Mouse (Mus musculus) forebrain, embryonic 12.5 days (tissue): ENCODE measurements around the gene Ccm2. TPM values are rescaled to one million over a fixed set of nuclear protein-coding genes. Genes with fewer than 3 reads are reported as not detected.

Experiments used
- ATAC-seq: fragments of 200-750 bp; cut with Nextera tagmentation; 2 replicates; pipeline ENCODE4 v1.8.0; 2017; ENCODE audit warnings: moderate TSS enrichment; ENCODE audit not compliant: low FRiP score
- H3K27ac ChIP-seq: fragments of 300-500 bp; sonication (generic); 2 replicates; pipeline ENCODE4 v1.5.1; 2016; ENCODE audit warnings: mild to moderate bottlenecking
- H3K27me3 ChIP-seq: fragments of 300-500 bp; sonication (generic); 2 replicates; pipeline ENCODE4 v1.6.1; 2016; ENCODE audit warnings: mild to moderate bottlenecking
- H3K36me3 ChIP-seq: fragments of 300-500 bp; sonication (generic); replicated peaks from 2 replicates; pipeline ENCODE4 v1.6.1; 2016; ENCODE audit warnings: mild to moderate bottlenecking
- H3K4me1 ChIP-seq: fragments of 300-500 bp; sonication (generic); 2 replicates; pipeline ENCODE4 v1.6.1; 2016
- H3K4me2 ChIP-seq: fragments of 300-500 bp; sonication (generic); 2 replicates; pipeline ENCODE4 v1.6.1; 2016; ENCODE audit warnings: mild to moderate bottlenecking, moderate library complexity
- H3K4me3 ChIP-seq: fragments of 300-500 bp; sonication (generic); replicated peaks from 2 replicates; pipeline ENCODE4 v1.5.1; 2016; ENCODE audit warnings: mild to moderate bottlenecking
- H3K9ac ChIP-seq: fragments of 300-500 bp; sonication (generic); 2 replicates; pipeline ENCODE4 v1.6.1; 2016; ENCODE audit warnings: mild to moderate bottlenecking
- H3K9me3 ChIP-seq: fragments of 300-500 bp; sonication (generic); 2 replicates; pipeline ENCODE4 v1.6.1; 2016
- whole genome bisulfite sequencing: fragments of 180-500 bp; shearing (Covaris S2); methylation state at CpG from one replicate; pipeline ENCODE4 v1.1.7; 2016; 5-methylcytosine and 5-hydroxymethylcytosine counted together
- polyA plus RNA-seq: library from polyadenylated mRNA; unstranded; fragments of >200 nt; fragmentation: Nextera tagmentation; extraction: Ambion mirVana; gene quantifications from 2 replicates; pipeline ENCODE4 v1.2.1, GENCODE M21; 2016

The Ccm2 gene
- polyA plus RNA-seq, 1 experiment from 2014 or later: 90.7 TPM

DNA sequence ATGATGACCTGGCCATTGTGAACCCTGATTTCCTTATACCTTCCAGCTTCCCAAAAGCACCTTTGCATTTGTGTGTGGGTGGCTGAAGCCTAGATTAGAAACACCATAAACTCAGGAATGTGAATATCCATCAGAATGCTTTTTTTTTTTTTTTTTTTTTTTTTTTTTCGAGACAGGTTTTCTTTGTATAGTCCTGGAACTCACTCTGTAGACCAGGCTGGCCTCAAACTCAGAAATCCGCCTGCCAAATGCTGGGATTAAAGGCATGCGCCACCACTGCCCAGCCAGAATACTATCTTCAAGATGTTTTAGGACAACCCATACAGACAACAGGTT, 862 bp upstream of the Ccm2 start:
- H3K9me3 ChIP-seq: no peaks in the 10 kb centered on the region
- ATAC-seq: peak; percentile 27
- peak overlapping the region; percentile 73 for H3K4me2 ChIP-seq
- H3K27me3 ChIP-seq: no peaks in the 10 kb centered on the region
- H3K9ac ChIP-seq: peak overlapping the region; percentile 91
- no peaks in the 10 kb centered on the region; the same call in 1 of the 2 replicates for H3K36me3 ChIP-seq
- H3K4me1 ChIP-seq: peaks cover 8% of the 10 kb centered on the region
- 31% methylated on average over 3 of the region's 3 CpGs for WGBS
- peak overlapping the region; percentile 98 for H3K27ac ChIP-seq
- peak overlapping the region; percentile 95 for H3K4me3 ChIP-seq

DNA sequence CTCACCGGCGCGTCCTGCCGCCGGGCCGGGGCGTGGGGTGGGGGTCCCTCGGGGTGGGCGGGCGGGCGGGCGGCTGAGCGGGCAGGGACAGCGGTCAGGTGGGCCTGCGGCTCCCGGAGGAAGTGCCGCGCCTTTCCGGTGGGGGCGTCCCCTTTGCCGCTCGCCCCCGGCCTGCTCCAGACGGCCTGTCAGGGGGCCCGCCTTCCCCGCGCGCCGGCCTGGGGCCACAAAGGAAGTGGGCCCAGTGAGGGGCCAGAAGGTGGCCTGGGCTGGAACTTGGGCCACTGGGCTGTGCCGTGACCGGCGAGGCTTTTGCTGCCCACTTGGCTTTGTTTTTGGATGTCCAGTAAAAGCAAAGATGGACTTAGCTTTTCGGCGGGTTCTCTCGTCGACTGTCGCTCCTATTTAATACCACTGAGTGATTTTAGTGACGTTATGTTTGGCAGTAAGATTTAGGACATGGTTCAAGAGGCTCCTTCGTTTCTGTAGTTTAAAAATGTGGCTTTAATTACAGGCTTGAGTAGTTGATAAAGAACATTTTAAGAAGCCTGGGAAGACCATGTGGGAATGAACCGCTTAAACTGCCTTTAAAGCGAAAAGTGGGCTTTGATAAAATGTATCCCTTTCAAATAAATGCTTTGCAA, 472 bp downstream of the Ccm2 start:
- 1% methylated on average over 30 of the region's 41 CpGs for WGBS
- ATAC-seq: peak; percentile 63
- Histone ChIP-seq H3K36me3 (peaks cover 6% of the 10 kb centered on the region; the same call in 1 of the 2 replicates), H3K4me2 (peak overlapping the region; percentile 73), H3K27me3 (no peaks in the 10 kb centered on the region), H3K9me3 (no peaks in the 10 kb centered on the region), H3K27ac (peak overlapping the region; percentile 98), H3K4me1 (peaks cover 8% of the 10 kb centered on the region), H3K9ac (peak overlapping the region; percentile 91), H3K4me3 (peak overlapping the region; percentile 95)

DNA sequence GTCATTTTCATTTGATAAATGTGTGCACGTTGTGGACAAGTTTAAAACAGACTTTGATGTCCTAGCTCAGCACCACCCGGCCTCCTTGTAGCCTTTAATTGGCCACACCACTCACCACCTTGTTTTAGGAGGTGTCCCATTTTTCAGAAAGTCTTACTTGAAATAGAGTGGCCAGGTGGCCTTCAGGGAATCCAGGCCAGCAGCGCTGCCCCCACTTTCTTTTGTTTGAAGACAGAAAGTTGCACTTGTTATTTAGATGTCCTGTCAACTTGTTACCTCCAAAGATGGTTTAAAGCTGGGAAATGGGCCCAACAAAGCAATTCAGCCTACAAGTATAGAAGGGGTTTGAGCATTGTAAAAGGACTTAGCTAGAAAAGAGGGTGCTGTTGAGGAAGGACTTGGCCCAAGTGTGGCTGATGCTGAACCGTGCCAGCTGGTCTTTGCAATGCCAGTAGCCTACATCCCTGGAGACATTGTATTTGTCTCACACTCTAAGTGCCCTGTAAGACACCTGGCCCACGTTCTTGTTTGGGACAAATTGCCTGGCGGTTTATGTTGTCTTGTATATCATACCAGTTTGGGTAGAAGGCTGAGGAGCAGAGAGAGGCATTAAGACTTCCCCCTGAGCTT, 1.1 kb downstream of the Ccm2 start:
- Histone ChIP-seq H3K9me3 (no peaks in the 10 kb centered on the region), H3K27me3 (no peaks in the 10 kb centered on the region), H3K4me3 (peak overlapping the region; percentile 95), H3K4me2 (peak overlapping the region; percentile 73), H3K27ac (peak overlapping the region; percentile 98; the same call in 1 of the 2 replicates), H3K36me3 (peaks cover 6% of the 10 kb centered on the region; the same call in 1 of the 2 replicates), H3K4me1 (peaks cover 8% of the 10 kb centered on the region), H3K9ac (peak overlapping the region; percentile 91)
- 41% methylated on average over 6 of the region's 6 CpGs for WGBS
- no peak for ATAC-seq

DNA sequence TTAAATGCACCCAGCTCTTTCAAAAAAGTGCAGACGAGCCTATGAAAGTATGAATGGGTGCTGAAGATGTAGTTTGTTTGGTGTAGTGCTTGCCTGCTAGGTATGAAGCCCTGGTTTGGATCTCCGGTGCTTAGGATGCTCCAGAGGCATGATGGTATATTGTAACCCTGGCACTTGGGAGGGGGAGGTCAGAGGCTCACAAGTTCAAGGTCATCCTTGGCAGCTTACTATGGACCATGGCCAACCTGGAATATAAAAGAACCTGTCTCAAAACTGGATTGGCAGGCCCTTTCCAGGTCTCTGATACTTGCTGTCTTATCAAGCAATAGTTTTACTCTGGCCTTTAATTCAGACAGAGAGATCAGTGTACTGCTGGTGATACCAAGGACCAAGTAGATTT, 3.1 kb downstream of the Ccm2 start:
- no peak overlapping the region for H3K9ac ChIP-seq
- H3K36me3 ChIP-seq: peaks cover 6% of the 10 kb centered on the region
- H3K27ac ChIP-seq: no peak overlapping the region
- no peak overlapping the region for H3K4me2 ChIP-seq
- no peaks in the 10 kb centered on the region for H3K9me3 ChIP-seq
- no peak overlapping the region for H3K4me3 ChIP-seq
- H3K27me3 ChIP-seq: no peaks in the 10 kb centered on the region
- WGBS: 95% methylated on average over 2 of the region's 2 CpGs
- ATAC-seq: no peak
- H3K4me1 ChIP-seq: peaks cover 15% of the 10 kb centered on the region

DNA sequence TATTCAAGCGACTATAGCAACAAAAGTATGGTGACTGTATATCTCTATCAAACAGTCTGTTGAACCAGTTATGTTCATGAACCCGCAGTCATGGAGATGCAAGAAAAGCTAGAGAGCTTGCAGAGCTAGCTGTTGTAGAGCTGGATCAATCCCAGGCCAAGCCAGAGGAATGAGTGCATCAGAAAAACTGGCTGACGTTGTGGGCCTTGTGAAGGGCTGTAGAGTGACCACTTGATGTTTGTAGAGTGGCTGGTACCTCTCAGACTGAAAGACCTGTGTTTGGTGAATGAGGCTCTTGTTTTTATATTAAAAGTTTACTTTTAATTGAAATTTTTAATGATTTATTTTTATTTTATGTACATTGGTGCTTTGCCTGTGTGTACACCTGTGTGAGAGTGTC, 3.5 kb downstream of the Ccm2 start:
- Histone ChIP-seq H3K9ac (no peak overlapping the region), H3K4me2 (no peak overlapping the region), H3K36me3 (peaks cover 6% of the 10 kb centered on the region), H3K9me3 (no peaks in the 10 kb centered on the region), H3K4me1 (peaks cover 19% of the 10 kb centered on the region), H3K27ac (no peak overlapping the region), H3K4me3 (no peak overlapping the region), H3K27me3 (no peaks in the 10 kb centered on the region)
- WGBS: 96% methylated on average over 3 of the region's 3 CpGs
- ATAC-seq: no peak

DNA sequence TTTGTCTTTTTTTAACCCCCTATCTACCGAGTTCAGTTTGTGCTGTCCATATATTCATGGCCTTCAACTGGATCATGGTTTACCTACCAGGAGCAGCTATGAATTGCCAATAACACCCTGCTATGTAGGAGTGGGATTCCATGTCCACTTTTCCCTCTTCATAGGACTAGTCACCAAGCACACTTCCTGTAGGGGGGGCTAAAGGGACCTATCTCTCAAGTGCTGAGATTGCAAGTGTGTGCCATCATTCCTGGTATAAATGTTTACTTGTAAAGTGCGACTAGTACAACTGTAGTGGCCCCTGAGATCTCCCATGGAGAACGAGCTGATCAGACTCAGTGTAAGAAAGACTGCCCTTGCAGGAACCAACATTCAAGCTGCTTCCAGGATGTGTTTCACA, 11.5 kb downstream of the Ccm2 start:
- Histone ChIP-seq H3K4me1 (peaks cover 15% of the 10 kb centered on the region), H3K4me3 (no peak overlapping the region), H3K36me3 (peaks cover 16% of the 10 kb centered on the region), H3K27ac (no peak overlapping the region), H3K27me3 (no peaks in the 10 kb centered on the region), H3K9me3 (no peaks in the 10 kb centered on the region), H3K9ac (no peak overlapping the region), H3K4me2 (no peak overlapping the region)
- no peak for ATAC-seq
- 89% methylated on average over 3 of the region's 3 CpGs for WGBS

DNA sequence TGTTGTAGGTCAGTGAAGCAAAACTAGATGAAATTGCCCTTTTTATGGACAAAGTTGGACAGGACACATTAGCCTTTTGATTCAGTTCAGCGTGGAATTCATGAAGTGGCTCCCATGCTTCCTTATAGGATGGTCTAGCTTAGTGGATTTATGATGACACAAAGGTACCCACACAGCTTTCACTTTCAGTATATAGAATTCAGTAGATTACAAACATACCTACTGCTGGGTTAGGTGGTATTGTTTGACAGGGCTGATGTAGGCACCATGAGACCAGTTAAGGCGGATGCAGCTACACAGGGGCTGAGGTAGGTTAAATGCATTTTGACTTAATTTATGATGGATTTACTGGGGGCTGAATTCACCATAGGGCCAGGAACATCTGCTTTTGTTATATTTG, 13.3 kb downstream of the Ccm2 start:
- no peak overlapping the region for H3K4me3 ChIP-seq
- H3K27ac ChIP-seq: no peak overlapping the region
- no peak overlapping the region for H3K4me2 ChIP-seq
- no peaks in the 10 kb centered on the region for H3K9me3 ChIP-seq
- no peak overlapping the region for H3K9ac ChIP-seq
- peaks cover 6% of the 10 kb centered on the region for H3K4me1 ChIP-seq
- 86% methylated on average over 2 of the region's 2 CpGs for WGBS
- H3K27me3 ChIP-seq: no peaks in the 10 kb centered on the region
- ATAC-seq: no peak
- peaks cover 20% of the 10 kb centered on the region for H3K36me3 ChIP-seq

DNA sequence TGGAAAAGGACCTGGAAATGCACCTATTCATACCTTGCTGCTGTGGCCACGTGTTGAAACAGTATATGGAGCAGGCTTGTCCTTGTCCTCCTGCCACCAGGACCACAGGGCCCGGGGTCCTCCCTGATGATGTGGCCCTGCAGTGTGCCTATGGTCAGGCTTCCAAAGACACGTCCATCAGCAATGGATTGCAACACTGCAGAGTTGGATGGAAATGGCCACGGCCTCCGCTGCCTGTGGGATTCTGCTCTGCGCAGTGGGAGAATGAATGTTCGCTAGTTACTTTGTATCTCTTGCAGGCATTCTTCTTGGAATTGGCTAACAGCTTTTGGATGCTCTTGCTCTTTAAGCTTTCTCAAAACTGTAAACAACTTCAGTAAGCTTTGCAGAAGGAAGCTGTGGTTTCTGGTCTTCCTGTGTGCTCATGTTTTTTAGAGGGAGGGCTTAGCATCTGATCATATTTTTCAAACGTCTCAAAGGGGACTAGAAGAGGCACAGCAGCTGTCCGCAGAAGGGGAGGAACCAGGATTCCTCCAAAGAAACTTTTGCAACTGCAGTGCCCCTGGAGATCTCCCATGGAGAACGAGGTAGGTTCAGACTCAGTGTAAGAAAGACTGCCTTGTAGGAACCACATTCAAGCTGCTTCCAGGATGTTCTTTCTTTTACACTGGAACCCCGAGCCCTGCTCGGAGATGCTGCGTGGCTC, 14.1 kb downstream of the Ccm2 start:
- H3K4me2 ChIP-seq: no peak overlapping the region
- no peaks in the 10 kb centered on the region for H3K27me3 ChIP-seq
- no peaks in the 10 kb centered on the region for H3K9me3 ChIP-seq
- ATAC-seq: no peak
- 93% methylated on average over 13 of the region's 13 CpGs for WGBS
- H3K36me3 ChIP-seq: peaks cover 20% of the 10 kb centered on the region
- no peak overlapping the region for H3K9ac ChIP-seq
- no peak overlapping the region for H3K4me3 ChIP-seq
- no peaks in the 10 kb centered on the region for H3K4me1 ChIP-seq
- no peak overlapping the region for H3K27ac ChIP-seq

DNA sequence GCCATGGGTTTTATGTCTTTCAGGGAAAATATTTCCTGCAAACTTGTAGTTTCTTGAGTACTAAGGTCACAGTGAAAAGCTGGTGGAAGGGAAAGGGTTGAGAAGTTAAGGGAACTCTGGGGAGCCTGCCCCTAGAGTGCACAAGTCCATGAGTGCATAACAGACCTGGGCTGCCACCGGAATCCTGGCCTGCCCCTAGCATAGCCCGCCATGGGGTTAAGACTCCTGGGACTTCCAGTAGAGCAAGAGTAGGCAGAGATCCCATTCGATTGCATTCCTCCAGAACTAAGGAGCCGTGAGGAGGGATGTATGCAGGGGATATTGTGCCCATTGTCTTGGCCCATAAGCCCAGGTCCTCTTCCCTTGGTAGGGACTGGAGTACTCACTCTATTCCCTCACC, 14.8 kb downstream of the Ccm2 start:
- 92% methylated on average over 4 of the region's 4 CpGs for WGBS
- H3K27ac ChIP-seq: no peak overlapping the region
- no peaks in the 10 kb centered on the region for H3K4me1 ChIP-seq
- H3K4me2 ChIP-seq: no peak overlapping the region
- no peaks in the 10 kb centered on the region for H3K27me3 ChIP-seq
- H3K4me3 ChIP-seq: no peak overlapping the region
- H3K9me3 ChIP-seq: no peaks in the 10 kb centered on the region
- no peak overlapping the region for H3K9ac ChIP-seq
- H3K36me3 ChIP-seq: peaks cover 20% of the 10 kb centered on the region
- ATAC-seq: no peak

DNA sequence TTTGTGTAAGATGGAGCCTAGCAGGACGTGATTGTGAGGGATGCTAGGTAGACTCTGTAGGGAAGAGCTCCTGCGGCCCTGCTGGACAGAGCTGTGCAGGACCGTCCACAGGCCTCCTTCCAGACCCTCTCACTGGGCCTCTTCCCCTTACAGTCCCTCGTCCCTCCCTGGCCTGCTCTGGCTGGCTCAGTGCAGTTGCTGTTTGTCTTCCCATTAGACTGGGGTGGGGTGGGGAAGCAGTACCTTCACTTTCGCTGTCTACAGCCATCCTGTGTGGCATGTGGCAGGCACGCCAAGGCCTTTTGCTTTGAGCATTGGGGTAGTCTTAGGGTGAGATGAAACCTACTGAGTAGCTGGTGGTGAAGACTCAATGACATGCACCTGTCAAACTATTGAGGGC, 15.7 kb downstream of the Ccm2 start:
- Histone ChIP-seq H3K27me3 (no peaks in the 10 kb centered on the region), H3K36me3 (peaks cover 15% of the 10 kb centered on the region), H3K9me3 (no peaks in the 10 kb centered on the region), H3K27ac (no peak overlapping the region), H3K4me1 (no peaks in the 10 kb centered on the region), H3K9ac (no peak overlapping the region), H3K4me2 (no peak overlapping the region), H3K4me3 (no peak overlapping the region)
- no peak for ATAC-seq
- 87% methylated on average over 6 of the region's 6 CpGs for WGBS

DNA sequence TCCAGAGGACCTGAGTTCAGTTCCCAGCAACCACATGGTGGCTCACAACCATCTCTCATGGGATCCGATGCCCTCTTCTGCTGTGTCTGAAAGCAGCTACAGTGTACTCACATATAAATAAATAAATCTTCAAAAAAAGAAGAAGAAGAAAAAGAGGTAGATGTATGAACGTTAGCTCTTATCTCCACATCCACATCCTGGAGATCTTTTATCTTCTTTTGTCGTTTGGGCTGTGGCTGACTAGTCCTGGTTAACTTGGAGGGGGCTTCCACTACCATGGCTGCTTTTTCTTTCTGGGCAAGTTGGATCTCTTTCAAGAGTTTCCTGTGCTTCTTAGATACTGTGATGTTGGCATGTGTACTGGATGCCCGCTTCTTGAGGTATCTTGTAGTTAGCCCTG, 16.5 kb downstream of the Ccm2 start:
- 96% methylated on average over 4 of the region's 4 CpGs for WGBS
- H3K36me3 ChIP-seq: peaks cover 15% of the 10 kb centered on the region
- H3K4me3 ChIP-seq: no peak overlapping the region
- H3K27ac ChIP-seq: no peak overlapping the region
- no peak overlapping the region for H3K4me2 ChIP-seq
- H3K4me1 ChIP-seq: no peaks in the 10 kb centered on the region
- no peak overlapping the region for H3K9ac ChIP-seq
- no peaks in the 10 kb centered on the region for H3K27me3 ChIP-seq
- H3K9me3 ChIP-seq: no peaks in the 10 kb centered on the region
- no peak for ATAC-seq

DNA sequence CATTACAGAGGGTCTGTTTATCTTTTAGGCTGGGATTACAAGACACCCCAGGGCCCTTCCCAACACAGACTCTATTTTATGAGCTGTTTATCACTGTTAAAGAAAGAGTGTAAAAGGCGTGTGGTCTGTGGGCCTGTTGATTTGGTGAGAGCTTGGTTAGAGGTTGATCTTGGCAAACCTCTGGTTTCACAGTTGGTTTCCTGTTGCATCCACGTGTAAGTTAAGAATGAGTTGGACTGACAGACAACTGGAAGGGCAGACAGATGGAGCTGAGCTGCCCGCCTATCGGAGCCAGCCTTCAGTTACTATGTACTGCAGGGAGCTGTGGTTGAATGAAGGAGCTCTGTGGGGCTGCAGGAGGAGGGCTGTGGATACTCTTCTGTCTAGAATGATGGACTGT, 19.8 kb downstream of the Ccm2 start:
- no peak for ATAC-seq
- Histone ChIP-seq H3K4me1 (peaks cover 10% of the 10 kb centered on the region; the same call in 1 of the 2 replicates), H3K27ac (no peak overlapping the region), H3K9me3 (no peaks in the 10 kb centered on the region), H3K9ac (no peak overlapping the region), H3K4me3 (no peak overlapping the region), H3K4me2 (no peak overlapping the region), H3K36me3 (peaks cover 23% of the 10 kb centered on the region), H3K27me3 (no peaks in the 10 kb centered on the region)
- 91% methylated on average over 4 of the region's 4 CpGs for WGBS
